Mouse (Mus musculus) gastrocnemius, adult 2 months (tissue): Measurements from ENCODE around the gene Asxl1. TPM values are rescaled to one million over a fixed set of nuclear protein-coding genes. Genes with fewer than 3 reads are reported as not detected.

ENCODE experiments used
- DNase-seq: peaks from one replicate; pipeline ENCODE4 v3.0.0; 2022
- H3K27ac ChIP-seq: fragments of 200-600 bp; 2 replicates; pipeline ENCODE4 v1.8.1; 2022; ENCODE audit warnings: mild to moderate bottlenecking
- H3K4me3 ChIP-seq: fragments of 200-600 bp; 2 replicates; pipeline ENCODE4 v1.8.1; 2022; ENCODE audit warnings: mild to moderate bottlenecking, moderate library complexity
- CTCF ChIP-seq: fragments of 200-600 bp; IDR thresholded peaks from 2 replicates; pipeline ENCODE4 v1.8.1; 2022; ENCODE audit warnings: antibody characterized with exemption, mild to moderate bottlenecking, moderate library complexity
- intact Hi-C: fragments of 180-260 bp; cut with DNase I; formaldehyde crosslinking; loops from one replicate; pipeline ENCODE4 v1.15.1; 2025
- total RNA-seq, 2 experiments: library from RNA; stranded (reverse); gene quantifications; 2 replicates each; pipeline ENCODE4 v1.2.3; 2021

The Asxl1 gene
- total RNA-seq, 2 experiments from 2014 or later = 9.3 to 10.6 TPM

DNA sequence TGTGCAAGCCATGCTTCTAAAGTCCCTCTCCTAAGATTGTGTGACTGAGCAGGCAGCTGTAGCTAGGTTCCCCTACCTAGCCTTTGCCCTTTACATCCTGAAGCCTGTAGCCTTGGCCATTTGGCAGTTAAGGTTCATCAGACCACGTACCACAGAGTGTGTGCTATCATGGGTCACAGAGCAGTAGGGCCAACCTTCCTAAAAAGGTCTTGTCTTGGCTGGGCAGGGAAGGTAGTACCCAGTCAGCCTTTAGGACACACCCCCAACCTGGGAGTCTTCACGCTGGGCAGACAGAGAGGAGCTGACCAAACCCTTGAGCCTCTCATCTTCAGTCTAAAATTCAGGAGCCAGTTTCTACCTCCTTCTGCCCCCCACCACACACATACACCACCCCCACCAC lies 95.1 kb downstream of the Asxl1 start:
- DNase-seq = no peak
- no peak for TF ChIP-seq CTCF
- intact Hi-C loops = loop anchor here (5.0 kb wide), 1 partner anchor 93 kb away; the partner anchor contains the start of gene Asxl1
- Histone ChIP-seq H3K27ac (no peak overlapping the region), H3K4me3 (no peak overlapping the region)

DNA sequence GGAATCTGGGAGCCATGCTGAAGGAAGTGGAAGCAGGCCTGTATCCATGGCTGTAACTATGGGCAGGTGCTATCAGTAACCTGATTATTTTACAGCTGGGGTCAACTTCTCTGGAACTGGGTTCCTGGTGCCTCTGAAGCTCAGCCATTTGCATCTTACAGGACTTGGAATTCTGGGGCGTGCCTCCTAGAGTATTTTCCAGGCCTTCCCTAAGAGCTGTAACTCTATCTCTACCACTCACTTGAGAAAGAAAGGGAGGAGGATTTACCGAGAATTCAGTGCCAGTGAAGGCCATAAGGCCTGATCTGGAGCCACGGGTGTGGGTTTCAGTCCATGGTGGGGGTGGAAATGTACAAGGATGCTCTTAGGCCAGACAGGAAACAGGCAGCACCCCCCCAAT lies 95.6 kb downstream of the Asxl1 start:
- TF ChIP-seq CTCF = no peak
- intact Hi-C loops = loop anchor here (5.0 kb wide), 1 partner anchor 94 kb away; the partner anchor contains the start of gene Asxl1

DNA sequence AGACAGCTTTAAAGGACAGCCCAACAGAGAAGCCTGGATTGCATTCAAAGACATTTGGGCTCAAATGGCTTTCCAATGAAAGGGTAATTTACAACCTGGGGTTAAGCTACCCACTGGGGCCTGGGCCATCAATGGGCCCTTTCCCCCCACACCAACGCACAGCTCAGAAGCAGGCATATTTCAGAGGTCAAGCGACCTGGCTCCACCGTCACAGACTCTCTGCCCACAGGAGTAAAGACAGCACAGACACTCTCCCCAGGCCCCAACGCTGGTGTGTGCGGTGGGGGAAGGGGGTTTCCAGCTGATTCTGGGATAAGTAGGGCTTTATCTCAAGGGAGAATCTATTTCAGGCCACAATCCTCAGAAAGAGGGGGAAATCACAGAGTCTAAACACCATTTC lies 97.1 kb downstream of the Asxl1 start:
- H3K4me3 ChIP-seq = peak overlapping the region; percentile 95
- intact Hi-C loops = loop anchor here (5.0 kb wide), 1 partner anchor 95 kb away; the partner anchor contains the start of gene Asxl1
- peak overlapping the region; percentile 86 for H3K27ac ChIP-seq
- DNase-seq = no peak
- no peak for TF ChIP-seq CTCF

More for the DNA sequence above, 95.6 kb downstream of the Asxl1 start:
- H3K4me3 ChIP-seq = no peak overlapping the region
- no peak for DNase-seq
- peak overlapping the region; percentile 51; the same call in 1 of the 2 replicates for H3K27ac ChIP-seq

DNA sequence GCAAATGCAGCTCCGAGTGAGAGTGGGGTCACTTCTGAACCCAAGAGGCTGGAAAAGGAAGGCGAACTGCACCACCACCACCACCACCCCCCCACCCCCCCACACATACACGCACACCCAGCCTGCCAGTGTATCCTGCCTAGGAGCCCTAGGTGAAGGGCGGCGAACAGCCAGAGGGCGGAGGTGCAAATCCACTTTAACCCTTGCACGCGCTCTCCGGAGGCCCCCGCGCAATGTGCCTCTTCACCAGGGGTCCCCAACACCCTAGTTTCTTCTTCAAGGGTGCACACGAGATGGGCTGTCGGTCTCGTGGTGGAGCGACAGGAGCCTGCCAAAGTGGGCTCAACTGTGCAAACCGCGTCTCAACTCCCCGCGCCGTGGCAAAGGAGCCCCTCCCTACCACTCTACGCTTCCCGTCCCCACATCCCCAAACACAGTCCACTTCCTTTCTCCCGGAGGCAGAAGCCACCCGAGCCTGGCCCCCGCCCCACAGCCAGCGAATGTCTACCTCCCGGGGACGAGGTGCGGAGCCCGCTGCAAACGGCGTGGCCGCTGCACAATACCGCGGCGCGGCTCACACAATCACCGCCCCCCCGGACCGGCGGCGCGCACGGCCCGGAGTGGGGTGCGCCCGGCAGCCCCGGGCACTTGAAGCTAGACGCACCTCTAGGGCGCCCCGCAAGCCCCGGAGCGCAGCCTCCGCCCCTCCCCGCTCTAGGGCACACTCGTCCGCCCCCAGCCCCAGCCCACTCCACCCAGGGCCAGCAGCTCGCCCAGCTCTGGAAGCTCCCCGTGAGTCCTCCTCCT lies 98.0 kb downstream of the Asxl1 start:
- intact Hi-C loops = loop anchor here (5.0 kb wide), 1 partner anchor 96 kb away; the partner anchor contains the start of gene Asxl1

DNA sequence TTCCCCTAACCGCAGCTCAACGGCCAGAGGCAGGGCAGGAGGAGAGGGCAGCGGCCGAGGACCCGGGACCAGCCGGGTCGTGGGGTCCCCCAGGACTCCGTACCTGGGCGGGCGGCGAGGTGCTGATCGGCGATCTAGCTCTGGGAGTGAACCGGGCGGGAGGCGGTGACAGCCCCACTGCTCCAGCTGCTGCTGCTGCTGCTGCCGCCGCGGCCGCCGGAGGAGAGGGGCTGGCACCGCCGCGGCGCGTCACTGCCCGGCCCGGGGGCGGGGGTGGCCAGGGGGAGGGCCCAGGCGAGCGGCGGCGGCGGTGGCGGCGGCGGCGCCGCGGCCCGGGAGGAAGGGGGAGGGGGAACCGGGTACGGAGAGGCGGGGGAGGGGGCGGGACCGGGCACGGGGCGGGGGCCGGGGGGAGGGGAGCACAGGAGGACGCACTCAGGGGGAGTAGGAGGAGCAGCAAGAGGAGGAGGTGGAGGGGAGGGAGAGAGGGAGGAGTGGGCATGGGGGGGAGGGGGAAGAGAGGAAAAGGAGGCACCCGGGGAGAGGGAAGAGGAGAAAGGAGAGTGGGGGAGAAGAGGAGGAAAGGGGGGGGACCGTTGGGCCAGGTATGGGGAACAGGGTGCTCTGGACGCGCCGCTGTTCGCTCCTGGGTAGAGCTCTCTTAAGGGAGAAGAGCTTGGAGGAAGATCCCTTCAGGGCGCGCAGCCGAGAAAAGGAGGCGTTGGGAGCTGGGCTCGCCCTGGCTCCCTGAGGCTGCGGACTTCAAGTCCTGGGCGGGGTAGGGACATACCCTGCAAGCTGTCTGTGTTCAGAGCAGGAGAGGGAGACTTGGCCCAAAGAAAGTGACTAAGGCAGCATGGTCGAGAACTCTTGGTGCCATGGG lies 98.9 kb downstream of the Asxl1 start:
- intact Hi-C loops = loop anchor here (5.0 kb wide), 1 partner anchor 97 kb away; the partner anchor contains the start of gene Asxl1
- no peak; the same call in 1 of the 2 replicates for TF ChIP-seq CTCF

More for the DNA sequence above, 98.0 kb downstream of the Asxl1 start:
- Histone ChIP-seq H3K4me3 (peak overlapping the region; percentile 95), H3K27ac (peak overlapping the region; percentile 86)
- no peak for TF ChIP-seq CTCF
- peak; percentile 55 for DNase-seq

DNA sequence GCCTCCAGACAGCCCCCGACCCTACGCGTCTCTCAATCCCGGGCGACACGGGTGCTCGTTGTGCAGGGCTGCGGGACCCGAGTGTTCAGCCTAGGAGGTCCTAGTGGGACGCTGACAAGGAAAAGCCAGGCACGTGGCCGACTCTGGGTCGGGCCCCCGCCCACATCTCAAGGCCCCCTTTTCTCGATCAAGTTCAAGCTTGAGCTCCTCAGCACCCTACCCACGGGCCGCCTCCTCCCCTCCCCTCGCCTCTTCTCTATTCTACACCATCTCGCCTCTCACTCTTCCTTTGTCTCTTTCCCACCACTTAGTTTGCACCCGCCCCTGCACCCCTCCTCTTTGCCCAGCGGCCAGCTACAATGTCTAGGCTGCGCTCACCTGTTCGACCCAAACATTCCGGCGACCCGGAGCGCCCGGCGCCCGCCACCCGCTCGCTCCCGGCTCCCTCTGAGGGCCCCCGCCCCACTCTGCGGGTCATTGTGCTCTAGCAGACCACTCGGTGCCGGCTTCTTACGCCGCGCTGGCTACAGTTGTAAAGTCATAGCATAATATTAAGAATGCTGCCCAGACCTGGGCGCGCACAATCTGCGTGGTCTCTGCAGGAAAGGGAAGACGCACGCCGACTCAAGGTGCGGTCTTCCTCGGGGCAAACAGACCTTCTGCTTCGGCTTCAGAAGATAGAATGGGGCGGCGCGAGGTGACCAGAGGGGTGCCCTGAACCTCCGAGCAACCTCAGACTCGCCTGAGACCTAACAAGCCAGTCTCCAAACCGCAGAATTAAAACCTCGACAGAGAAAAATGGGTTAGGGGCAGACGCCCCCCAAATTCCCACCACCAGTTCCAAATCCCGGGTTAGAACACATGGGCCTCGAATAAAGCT lies 99.7 kb downstream of the Asxl1 start:
- intact Hi-C loops = no loop called here
- no peak for TF ChIP-seq CTCF
- peak overlapping the region; percentile 77 for H3K27ac ChIP-seq
- peak; percentile 43 for DNase-seq
- H3K4me3 ChIP-seq = peak overlapping the region; percentile 95

More for the DNA sequence above, 98.9 kb downstream of the Asxl1 start:
- Histone ChIP-seq H3K27ac (peak overlapping the region; percentile 86), H3K4me3 (peak overlapping the region; percentile 95)
- DNase-seq = peak; percentile 82

DNA sequence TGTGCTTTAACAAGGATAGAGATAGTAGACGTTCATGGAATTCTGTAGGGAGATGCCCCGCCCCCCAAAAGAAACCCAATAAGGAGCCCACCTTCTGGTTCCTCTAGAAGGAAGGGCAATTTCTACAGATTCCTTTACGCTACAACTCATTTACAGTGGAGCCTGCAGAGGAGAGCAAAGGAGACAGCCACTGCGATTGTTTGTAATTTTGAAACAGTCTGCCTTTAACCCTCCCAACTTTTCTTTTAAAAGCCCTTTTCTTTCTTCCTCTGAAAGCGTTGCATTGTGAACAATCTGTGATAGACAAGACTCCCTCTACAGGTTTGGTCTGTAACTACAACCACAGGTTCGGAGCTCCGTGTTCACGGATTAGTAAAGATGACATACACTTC lies 100.4 kb downstream of the Asxl1 start:
- peak; percentile 89 for TF ChIP-seq CTCF
- intact Hi-C loops = no loop called here
- no peak for DNase-seq
- peak overlapping the region; percentile 95 for H3K4me3 ChIP-seq
- peak overlapping the region; percentile 39; the same call in 1 of the 2 replicates for H3K27ac ChIP-seq

DNA sequence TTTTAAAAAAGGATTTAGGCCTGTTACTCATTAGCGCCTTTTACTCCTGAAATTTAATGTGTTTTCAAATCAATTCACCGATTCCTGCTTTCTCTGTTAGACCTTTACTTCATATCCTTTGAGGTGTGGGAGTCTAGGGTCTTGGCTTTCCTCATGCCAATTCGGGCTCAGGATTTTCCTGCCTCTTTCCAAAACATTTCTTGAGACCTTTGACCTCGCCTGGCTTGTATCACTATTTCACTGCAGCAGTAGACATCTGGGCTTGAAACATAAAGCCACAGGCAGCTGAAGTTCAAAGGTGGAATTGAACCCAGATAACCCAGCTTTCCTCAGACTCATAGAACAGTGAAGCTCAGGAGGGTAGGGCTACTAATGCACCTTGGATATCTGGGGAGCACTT lies 100.8 kb downstream of the Asxl1 start:
- TF ChIP-seq CTCF = no peak
- no peak overlapping the region for H3K27ac ChIP-seq
- no peak for DNase-seq
- H3K4me3 ChIP-seq = no peak overlapping the region
- intact Hi-C loops = no loop called here

DNA sequence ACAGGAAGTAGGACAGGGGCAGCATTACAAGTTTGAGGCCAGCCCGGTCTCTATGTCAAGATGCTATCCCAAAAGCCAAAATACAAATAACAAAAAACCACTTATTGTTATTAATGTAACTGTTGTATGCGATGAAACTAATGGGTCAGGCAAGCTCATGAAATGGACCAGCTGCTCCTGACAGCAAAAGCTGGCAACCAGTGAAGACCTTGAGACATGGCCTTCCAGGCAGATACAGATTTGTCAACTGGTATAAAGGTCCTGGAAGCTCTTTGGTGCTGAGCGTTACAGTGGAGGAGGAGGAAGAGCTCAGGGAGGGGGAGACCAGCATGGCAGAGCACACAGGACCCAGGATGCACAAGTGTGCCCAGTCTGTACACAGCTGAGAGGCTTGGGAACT lies 102.1 kb downstream of the Asxl1 start:
- no peak overlapping the region for H3K4me3 ChIP-seq
- intact Hi-C loops = no loop called here
- no peak overlapping the region for H3K27ac ChIP-seq
- no peak for TF ChIP-seq CTCF
- DNase-seq = no peak

DNA sequence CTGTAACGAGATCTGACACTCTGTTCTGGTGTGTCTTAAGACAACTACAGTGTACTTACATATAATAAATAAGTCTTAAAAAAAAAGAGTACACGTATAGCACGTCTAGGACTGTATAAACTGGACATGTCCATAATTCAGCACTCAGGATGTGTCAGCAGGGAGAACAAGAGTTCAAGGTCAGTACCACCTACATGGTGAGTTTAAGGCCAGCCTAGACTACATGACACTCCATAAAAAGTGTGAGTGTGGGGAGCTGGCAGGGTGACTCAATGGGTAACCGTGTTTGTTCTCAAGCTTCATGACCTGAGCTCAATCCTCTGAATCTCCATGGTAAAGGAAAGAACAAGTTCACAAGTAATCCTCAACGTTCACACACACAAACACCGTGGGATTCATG lies 102.9 kb downstream of the Asxl1 start:
- H3K4me3 ChIP-seq = no peak overlapping the region
- TF ChIP-seq CTCF = no peak
- H3K27ac ChIP-seq = no peak overlapping the region
- no peak for DNase-seq
- intact Hi-C loops = no loop called here

Other genes with a start within 250 kb of the Asxl1 start
- under 1 TPM; 0.20 to 0.45 TPM for gene Hck, start 237.4 kb upstream of the Asxl1 start, total RNA-seq
- gene Tm9sf4, start 184.5 kb upstream of the Asxl1 start, total RNA-seq = 10 to 100 TPM; 30.6 to 41.1 TPM
- under 1 TPM; 0.38 to 0.59 TPM for gene Tspyl3, start 120.4 kb upstream of the Asxl1 start, total RNA-seq
- gene Plagl2, start 104.4 kb upstream of the Asxl1 start, total RNA-seq = 1 to 10 TPM; 2.5 to 2.8 TPM
- gene Pofut1, start 104.3 kb upstream of the Asxl1 start, total RNA-seq = 10 to 100 TPM in 1 of 2 experiments, 1 to 10 TPM in 1; 7.6 to 13.2 TPM
- 1 to 10 TPM; 3.6 to 4.3 TPM for gene Kif3b, start 54.4 kb upstream of the Asxl1 start, total RNA-seq
- gene 4930404H24Rik, start 147.0 kb downstream of the Asxl1 start, total RNA-seq = not detected
- gene Nol4l, start 184.1 kb downstream of the Asxl1 start, total RNA-seq = 1 to 10 TPM; 1.0 to 1.2 TPM